Mouse (Mus musculus) B cell, adult 67 days (primary cell): ENCODE data around the gene Tmem161a. TPM values are rescaled to one million over a fixed set of nuclear protein-coding genes. Genes with fewer than 3 reads are reported as not detected.

Experiments used
- total RNA-seq, 2 experiments: library from RNA; stranded (reverse); gene quantifications; 4 replicates each; pipeline ENCODE4 v1.2.4; 2023

The Tmem161a gene
- 10 to 100 TPM; 42.8 to 48.4 TPM for total RNA-seq

GRCm38 (mm10) chr8:70172043-70172681 lies at the start of gene Tmem161a:
TSS of gene Tmem161a (plus strand) at chr8:70172356.

GRCm38 (mm10) chr8:70131166-70131883 lies 40.8 kb upstream of the Tmem161a start, which contains the start of gene Nr2c2ap:
TSS of gene Nr2c2ap (plus strand) at chr8:70131333.

GRCm38 (mm10) chr8:70139026-70139857 lies 32.9 kb upstream of the Tmem161a start, which contains the start of the genes Rfxank, Borcs8 and Mef2b:
TSS of gene Rfxank (minus strand) at chr8:70139154.
TSS of gene Borcs8 (plus strand) at chr8:70139499.
TSS of gene Mef2b (plus strand) at chr8:70139711.

GRCm38 (mm10) chr8:70212112-70213055 lies 40.2 kb downstream of the Tmem161a start, which contains the start of gene Slc25a42:
TSS of gene Slc25a42 (minus strand) at chr8:70212305.

Other genes starting within 250 kb of the Tmem161a start
- 10 to 100 TPM; 94.1 to 97.5 TPM for gene Gatad2a, start 176.0 kb upstream of the Tmem161a start, total RNA-seq
- 100 to 1,000 TPM; 132 to 142 TPM for gene Mau2, start 129.6 kb upstream of the Tmem161a start, total RNA-seq
- gene Sugp1, start 129.5 kb upstream of the Tmem161a start, total RNA-seq = 10 to 100 TPM; 46.0 to 51.2 TPM
- gene Tm6sf2, start 99.4 kb upstream of the Tmem161a start, total RNA-seq = under 1 TPM; 0.38 to 0.80 TPM
- gene Hapln4, start 88.9 kb upstream of the Tmem161a start, total RNA-seq = not detected
- under 1 TPM in 1 of 2 experiments, not detected in 1; 0.17 TPM for gene Ncan, start 51.5 kb upstream of the Tmem161a start, total RNA-seq
- 10 to 100 TPM; 29.9 to 33.8 TPM for gene Nr2c2ap, start 41.0 kb upstream of the Tmem161a start, total RNA-seq
- gene Rfxank, start 33.2 kb upstream of the Tmem161a start, total RNA-seq = 10 to 100 TPM; 35.2 to 37.1 TPM
- 10 to 100 TPM; 61.0 to 62.8 TPM for gene Borcs8, start 32.9 kb upstream of the Tmem161a start, total RNA-seq
- gene Mef2b, start 32.6 kb upstream of the Tmem161a start, total RNA-seq = 1 to 10 TPM; 2.8 to 3.5 TPM
- 1 to 10 TPM; 8.1 to 9.4 TPM for gene Slc25a42, start 39.9 kb downstream of the Tmem161a start, total RNA-seq
- 10 to 100 TPM; 95.5 to 95.6 TPM for gene Sugp2, start 61.9 kb downstream of the Tmem161a start, total RNA-seq
- gene Armc6, start 62.1 kb downstream of the Tmem161a start, total RNA-seq = 10 to 100 TPM; 11.3 to 15.3 TPM
- 10 to 100 TPM in 1 of 2 experiments, 1 to 10 TPM in 1; 9.6 to 13.6 TPM for gene Homer3, start 110.5 kb downstream of the Tmem161a start, total RNA-seq
- 10 to 100 TPM; 57.6 to 88.0 TPM for gene Ddx49, start 130.1 kb downstream of the Tmem161a start, total RNA-seq
- 100 to 1,000 TPM; 101 to 134 TPM for gene Cope, start 130.2 kb downstream of the Tmem161a start, total RNA-seq
- not detected for gene Cers1, start 143.4 kb downstream of the Tmem161a start, total RNA-seq
- not detected for gene Gdf1, start 157.5 kb downstream of the Tmem161a start, total RNA-seq
- gene Upf1, start 180.9 kb downstream of the Tmem161a start, total RNA-seq = 10 to 100 TPM; 71.0 to 78.4 TPM
- gene Comp, start 201.2 kb downstream of the Tmem161a start, total RNA-seq = not detected